14 mouse cellular contexts compared by ENCODE assay signal in the genomic region with DNA sequence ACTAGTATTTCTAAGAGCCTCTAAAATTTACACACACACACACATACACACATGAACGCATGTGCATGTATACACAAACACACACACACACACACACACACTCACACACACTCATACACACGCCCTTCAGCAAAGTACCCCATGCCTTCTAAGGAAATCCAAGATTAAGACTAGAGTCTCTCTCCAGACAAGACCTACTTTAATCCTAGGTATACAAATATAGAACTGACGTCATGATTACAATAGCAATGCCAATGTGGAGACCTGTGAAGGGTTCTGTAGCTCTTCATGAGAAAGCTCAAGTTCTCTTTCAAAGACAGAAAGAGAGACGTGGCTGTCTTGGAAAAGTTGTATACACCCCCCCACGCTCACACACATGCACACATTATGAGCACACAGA.
"Had no signal": no experiment of that assay in that cellular context is flagged by ENCODE, and none has a peak within 500 bp of the region (broad histone marks: within the 10 kb centered on the region; RNA-seq: fewer than 3 reads in every experiment).

No protein-coding gene starts in this region.

- H3K4me2 ChIP-seq: limb, embryonic 12.5 days; limb, embryonic 15.5 days; liver, embryonic 11.5 days; lung, embryonic 14.5 days; midbrain, embryonic 11.5 days had no signal

- H3K36me3 ChIP-seq: limb, embryonic 12.5 days; limb, embryonic 15.5 days had no signal

- DNase-seq: kidney, postnatal 14 days; kidney, postnatal 4 days; left cerebral cortex, postnatal 4 days; liver, postnatal 0 days; lung, embryonic 14.5 days; lung, postnatal 10 days; lung, postnatal 4 days; thymus, adult 18-20 months; thymus, postnatal 36 days had no signal

- H3K27me3 ChIP-seq: limb, embryonic 12.5 days; limb, embryonic 15.5 days had no signal

- H3K4me3 ChIP-seq: limb, embryonic 12.5 days; limb, embryonic 15.5 days had no signal

- ATAC-seq: liver, postnatal 0 days had no signal

- H3K9me3 ChIP-seq: limb, embryonic 12.5 days; limb, embryonic 15.5 days had no signal

- H3K27ac ChIP-seq: limb, embryonic 12.5 days; limb, embryonic 15.5 days; liver, embryonic 14.5 days had no signal

- H3K9ac ChIP-seq: limb, embryonic 12.5 days; limb, embryonic 15.5 days; liver, embryonic 14.5 days; liver, postnatal 0 days; lung, embryonic 14.5 days had no signal
